Mouse (Mus musculus) small intestine, adult 2 months (tissue): ENCODE measurements at regions not wholly inside any gene's neighbourhood (a gene's known extent, or its start where the extent isn't known, plus 50 kb on each side); places are given as distances from the start of the nearest gene placed in this dataset.

Experiments
- H3K27ac ChIP-seq: fragments of 200-500 bp; 2 replicates; pipeline ENCODE4 v1.5.1; 2012; ENCODE audit warnings: low read depth, low read length, control low read depth, inconsistent platforms; ENCODE audit not compliant: insufficient read depth
- H3K27me3 ChIP-seq: fragments of 200-500 bp; 2 replicates; pipeline ENCODE4 v1.6.1; 2012; ENCODE audit warnings: mild to moderate bottlenecking, moderate library complexity, low read length, inconsistent platforms; ENCODE audit not compliant: control insufficient read depth, insufficient read depth
- H3K36me3 ChIP-seq: fragments of 200-500 bp; 2 replicates; pipeline ENCODE4 v1.6.1; 2012; ENCODE audit warnings: mild to moderate bottlenecking, low read length, control low read depth, inconsistent platforms; ENCODE audit not compliant: control insufficient read depth, insufficient read depth
- H3K4me1 ChIP-seq: fragments of 200-500 bp; 2 replicates; pipeline ENCODE4 v1.6.1; 2012; ENCODE audit warnings: low read length, inconsistent platforms, mixed read lengths; ENCODE audit not compliant: control insufficient read depth, insufficient read depth, insufficient read length
- H3K4me3 ChIP-seq: fragments of 200-500 bp; 2 replicates; pipeline ENCODE4 v1.5.1; 2012; ENCODE audit warnings: low read depth, mild to moderate bottlenecking, control low read depth, inconsistent platforms, low read length, moderate library complexity
- CTCF ChIP-seq: fragments of 200-500 bp; IDR thresholded peaks from 2 replicates; pipeline ENCODE4 v1.5.1; 2012; ENCODE audit warnings: low read depth, mild to moderate bottlenecking, control low read depth, inconsistent platforms, low read length, moderate library complexity, mixed read lengths; ENCODE audit not compliant: insufficient replicate concordance, insufficient read length; ENCODE audit errors: extremely low read depth
- POLR2A ChIP-seq: fragments of 200-500 bp; IDR thresholded peaks from 2 replicates; pipeline ENCODE4 v1.6.1; 2012; ENCODE audit warnings: low read depth, mild to moderate bottlenecking, control low read depth, inconsistent platforms, low read length, moderate library complexity
- WGBS: fragments of 180-500 bp; shearing (Covaris S2); methylation state at CpG from one replicate; pipeline ENCODE4 v1.1.7; 2018; 5-methylcytosine and 5-hydroxymethylcytosine counted together

DNA sequence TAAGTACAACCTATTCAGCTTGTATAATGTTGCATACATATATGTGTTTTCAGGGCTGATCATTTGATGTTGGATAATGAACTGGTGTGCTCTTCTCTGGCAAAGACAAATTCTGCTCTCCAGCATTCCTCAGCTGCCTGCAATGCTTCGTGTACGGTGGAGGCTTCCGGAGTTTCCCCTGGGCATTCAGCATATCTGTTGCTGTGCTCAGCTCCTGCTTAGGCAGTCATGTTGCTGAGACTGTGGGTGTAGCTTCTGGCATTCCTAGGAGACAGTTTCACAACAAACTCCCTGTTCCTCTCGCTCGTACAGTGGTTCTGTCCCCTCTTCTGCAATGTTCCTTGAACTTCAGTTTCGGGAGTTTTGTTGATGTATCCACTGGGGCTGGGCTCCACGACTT lies 181.7 kb downstream of the Plpp3 start:
- WGBS: 65% methylated on average over 7 of the region's 7 CpGs

DNA sequence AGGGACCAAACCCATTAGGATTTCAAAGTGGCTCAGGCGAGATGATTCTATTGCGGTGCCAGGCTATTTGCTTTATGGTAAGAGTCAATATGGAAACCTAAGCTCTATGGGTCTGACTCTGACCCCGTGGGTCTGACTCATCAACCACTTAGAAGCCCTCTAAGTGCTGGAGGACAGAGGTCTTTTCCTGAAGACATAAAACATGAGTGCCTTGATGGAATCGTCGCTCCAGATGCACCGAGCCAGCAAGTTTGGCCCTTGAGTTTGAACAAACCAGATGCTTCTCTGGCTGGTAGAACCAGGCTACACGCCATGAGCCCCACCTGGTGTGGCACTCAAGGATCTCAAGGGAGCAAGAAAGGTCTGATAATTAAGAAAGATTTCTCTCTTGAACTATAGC lies 184.1 kb downstream of the Plpp3 start:
- Histone ChIP-seq H3K4me3 (no peak overlapping the region), H3K36me3 (no peaks in the 10 kb centered on the region), H3K27me3 (no peaks in the 10 kb centered on the region), H3K27ac (no peak overlapping the region), H3K4me1 (no peaks in the 10 kb centered on the region)
- no peak for TF ChIP-seq CTCF
- TF ChIP-seq POLR2A: no peak
- WGBS: 73% methylated on average over 7 of the region's 7 CpGs

More for the DNA sequence above, 181.7 kb downstream of the Plpp3 start:
- Histone ChIP-seq H3K27ac (no peak overlapping the region), H3K4me3 (no peak overlapping the region), H3K27me3 (no peaks in the 10 kb centered on the region), H3K4me1 (no peaks in the 10 kb centered on the region), H3K36me3 (no peaks in the 10 kb centered on the region)
- TF ChIP-seq CTCF (no peak), POLR2A (no peak)

DNA sequence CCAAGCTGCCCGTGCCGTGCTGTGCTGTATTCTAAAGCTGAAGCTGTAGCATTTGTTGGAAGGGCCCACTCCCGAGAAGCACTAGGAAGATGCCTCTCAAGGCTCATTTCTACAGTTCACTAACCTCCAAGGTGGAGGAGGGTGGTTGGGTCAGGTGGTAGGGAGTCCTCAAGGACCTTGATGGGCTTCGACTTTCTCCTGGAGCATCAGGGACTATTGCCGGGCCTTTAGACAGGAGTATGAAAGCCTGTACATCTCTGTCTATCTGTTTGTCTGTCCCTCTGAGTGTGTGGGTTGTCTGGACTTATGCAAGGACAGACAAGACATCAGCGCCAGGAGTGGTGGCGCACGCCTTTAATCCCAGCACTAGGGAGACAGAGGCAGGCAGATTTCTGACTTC lies 189.7 kb downstream of the Plpp3 start:
- H3K36me3 ChIP-seq: no peaks in the 10 kb centered on the region
- no peak overlapping the region for H3K27ac ChIP-seq
- no peak for TF ChIP-seq CTCF
- no peak for TF ChIP-seq POLR2A
- H3K27me3 ChIP-seq: no peaks in the 10 kb centered on the region
- no peaks in the 10 kb centered on the region for H3K4me1 ChIP-seq
- 96% methylated on average over 8 of the region's 8 CpGs for WGBS
- no peak overlapping the region for H3K4me3 ChIP-seq

DNA sequence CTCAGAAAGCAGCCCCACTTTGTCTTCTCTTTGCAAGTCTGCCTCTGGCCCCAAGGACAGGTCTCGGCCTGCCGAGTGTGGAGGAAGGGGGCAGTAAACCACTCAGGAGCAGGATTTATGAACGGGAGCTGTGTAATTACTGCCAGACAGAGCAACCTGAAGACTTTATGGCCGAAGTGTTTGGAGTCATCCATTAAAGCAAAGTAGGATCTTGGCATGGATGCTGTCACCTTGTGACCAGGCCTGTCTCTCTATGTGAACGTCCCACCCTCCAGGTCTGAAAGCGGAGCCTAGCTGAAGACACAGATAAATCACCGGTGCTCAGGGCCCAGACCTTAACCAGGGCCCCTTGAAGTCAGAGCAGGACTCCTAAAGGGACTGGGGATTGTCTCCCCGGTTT lies 190.8 kb downstream of the Plpp3 start:
- Histone ChIP-seq H3K27ac (no peak overlapping the region), H3K27me3 (no peaks in the 10 kb centered on the region), H3K4me1 (no peaks in the 10 kb centered on the region), H3K36me3 (no peaks in the 10 kb centered on the region), H3K4me3 (no peak overlapping the region)
- TF ChIP-seq CTCF: no peak
- no peak for TF ChIP-seq POLR2A
- 66% methylated on average over 8 of the region's 8 CpGs for WGBS

DNA sequence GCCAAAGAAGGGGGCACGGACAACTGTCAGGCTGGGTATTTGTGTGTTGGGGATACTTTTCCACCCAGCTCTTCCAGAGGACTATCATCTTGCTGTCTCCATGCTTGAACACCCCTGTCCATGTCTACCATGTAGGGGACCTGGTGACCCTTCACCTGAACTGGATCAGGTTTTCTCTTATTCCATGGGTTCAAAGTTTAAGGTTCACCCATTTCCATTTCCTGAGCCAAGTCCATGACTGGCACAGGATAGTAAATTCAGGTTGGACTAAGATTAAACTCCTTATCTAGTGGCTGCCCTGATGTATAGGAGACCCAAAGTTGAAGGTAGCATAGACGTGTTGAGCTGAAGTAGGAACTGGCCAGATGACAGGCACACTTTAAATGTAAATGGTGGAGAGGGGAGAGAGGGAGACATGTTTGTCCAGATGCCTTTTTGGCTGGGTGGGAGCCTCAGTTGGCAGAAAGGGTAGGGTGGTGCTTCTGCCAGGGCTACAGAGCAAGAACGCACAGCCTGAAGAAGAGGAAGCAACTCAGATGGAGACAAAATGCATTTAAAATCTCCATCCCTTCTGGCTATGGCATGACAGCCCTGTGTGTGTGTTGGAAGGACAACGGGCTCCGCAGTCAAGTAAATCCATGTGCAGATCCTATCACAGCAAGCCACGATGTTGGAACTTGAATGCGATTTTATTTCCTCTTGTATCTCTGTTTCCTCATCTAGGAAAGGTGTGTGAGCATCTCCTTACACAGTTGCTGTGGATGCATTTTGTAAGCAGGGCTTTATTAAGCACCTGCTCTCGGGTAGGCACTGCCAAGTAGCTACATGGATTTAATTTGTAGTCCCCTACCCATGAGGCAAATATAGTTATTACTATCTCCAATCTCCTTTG lies 192.4 kb downstream of the Plpp3 start:
- H3K4me1 ChIP-seq: no peaks in the 10 kb centered on the region
- no peak overlapping the region for H3K27ac ChIP-seq
- WGBS: 84% methylated on average over 8 of the region's 8 CpGs
- H3K36me3 ChIP-seq: no peaks in the 10 kb centered on the region
- no peak for TF ChIP-seq POLR2A
- TF ChIP-seq CTCF: no peak
- H3K27me3 ChIP-seq: no peaks in the 10 kb centered on the region
- H3K4me3 ChIP-seq: no peak overlapping the region

DNA sequence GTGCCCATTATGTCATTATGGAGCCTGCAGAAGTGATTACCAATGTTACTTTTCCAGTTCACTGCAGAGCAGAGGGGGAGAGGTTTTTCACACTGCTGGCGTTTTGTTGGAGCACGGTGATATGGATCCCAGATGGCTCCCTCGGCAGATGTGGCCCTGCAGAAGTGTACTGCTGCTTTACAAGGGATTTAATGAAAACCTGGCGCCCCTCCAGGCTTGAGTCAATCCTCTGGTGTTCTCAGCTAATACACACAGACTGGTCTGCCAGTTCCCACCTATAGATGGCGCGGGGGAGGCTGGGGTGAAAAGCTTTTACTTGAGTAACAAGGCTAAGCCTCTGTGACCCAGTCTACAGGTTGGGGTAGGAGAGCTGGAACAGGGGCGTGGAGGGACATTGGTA lies 195.2 kb downstream of the Plpp3 start:
- Histone ChIP-seq H3K36me3 (no peaks in the 10 kb centered on the region), H3K4me1 (no peaks in the 10 kb centered on the region), H3K27ac (no peak overlapping the region), H3K4me3 (no peak overlapping the region), H3K27me3 (no peaks in the 10 kb centered on the region)
- TF ChIP-seq CTCF (no peak), POLR2A (no peak)
- WGBS: 62% methylated on average over 7 of the region's 7 CpGs

DNA sequence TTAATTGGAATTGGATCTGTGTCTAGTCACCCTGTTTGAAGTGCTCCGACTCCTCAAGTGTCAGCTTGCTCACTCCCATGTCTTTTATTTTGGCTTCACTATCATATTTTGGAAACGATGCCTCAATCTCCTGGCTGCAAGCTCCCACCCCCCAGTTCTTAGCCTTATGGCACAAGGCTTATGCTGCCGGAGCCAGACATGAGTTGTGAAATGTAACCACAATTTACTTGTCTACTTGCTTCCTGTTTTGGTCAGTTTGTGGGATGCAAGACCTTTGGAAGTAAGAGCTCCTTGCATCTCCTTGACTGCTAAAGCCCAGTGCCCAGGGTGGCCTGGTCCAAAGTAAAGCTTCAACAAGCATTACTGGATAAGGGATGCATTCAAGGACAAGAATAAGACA lies 195.8 kb downstream of the Plpp3 start:
- Histone ChIP-seq H3K4me1 (no peaks in the 10 kb centered on the region), H3K27me3 (no peaks in the 10 kb centered on the region), H3K36me3 (no peaks in the 10 kb centered on the region), H3K27ac (no peak overlapping the region), H3K4me3 (no peak overlapping the region)
- TF ChIP-seq CTCF (no peak), POLR2A (no peak)
- 86% methylated on average over 3 of the region's 3 CpGs for WGBS

DNA sequence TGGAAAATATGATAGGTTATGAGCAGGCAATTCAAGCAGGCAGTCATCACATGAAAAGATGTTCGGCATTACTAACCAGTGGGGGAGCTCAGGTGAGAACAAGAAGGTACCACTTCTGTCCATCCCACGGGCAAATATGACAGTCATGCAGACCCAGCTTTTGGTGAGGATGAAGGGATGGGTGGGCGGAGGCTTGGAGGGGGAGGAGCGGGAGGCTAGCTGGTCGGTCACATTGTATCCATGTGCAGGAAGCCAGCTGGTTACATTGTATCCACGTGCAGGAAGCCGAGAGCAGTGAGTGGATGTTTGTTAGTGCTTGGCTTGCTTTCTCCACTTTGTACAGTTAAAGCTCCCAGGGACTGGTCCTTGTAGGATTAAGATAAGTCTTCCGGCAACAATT lies 196.9 kb downstream of the Plpp3 start:
- WGBS: 73% methylated on average over 8 of the region's 8 CpGs
- Histone ChIP-seq H3K27ac (no peak overlapping the region), H3K4me3 (no peak overlapping the region), H3K27me3 (no peaks in the 10 kb centered on the region), H3K4me1 (no peaks in the 10 kb centered on the region), H3K36me3 (no peaks in the 10 kb centered on the region)
- no peak for TF ChIP-seq POLR2A
- TF ChIP-seq CTCF: no peak
